Mouse (Mus musculus) lung, adult 2 months (tissue): ENCODE measurements around the gene Adgra3.

Experiments used
- CTCF ChIP-seq: fragments of 200-500 bp; IDR thresholded peaks from 2 replicates; pipeline ENCODE4 v1.5.1; 2011; ENCODE audit warnings: mild to moderate bottlenecking, low read length, control low read depth; ENCODE audit not compliant: insufficient read depth
- POLR2A ChIP-seq: fragments of 200-500 bp; IDR thresholded peaks from 2 replicates; pipeline ENCODE4 v1.6.1; 2011; ENCODE audit warnings: low read depth, mild to moderate bottlenecking, control low read depth, low read length, borderline replicate concordance; ENCODE audit errors: extremely low read depth

GRCm38 (mm10) chr5:50014658-50015057 lies 44.1 kb downstream of the Adgra3 start:
- TF ChIP-seq CTCF, result no peak
- TF ChIP-seq POLR2A, result no peak
